Mouse (Mus musculus) layer of hippocampus, adult 8-10 months (tissue): Measurements from ENCODE around the gene Flt3l. TPM values are rescaled to one million over a fixed set of nuclear protein-coding genes. Genes with fewer than 3 reads are reported as not detected.
"Not testable (repeated sequence)": the region's sequence is repeated elsewhere in the genome, so short reads cannot be mapped to it uniquely, and the experiment has no call there.

ENCODE experiments used
- DNase-seq, 2 experiments: peaks; one replicate each; pipeline ENCODE4 v3.0.0; 2022; ENCODE audit warnings: low spot score in 2 of 2
- total RNA-seq, 4 experiments: library from RNA; stranded (reverse); gene quantifications; 2 replicates each; pipeline ENCODE4 v1.2.4; 2022

Gene Flt3l
- total RNA-seq, 4 experiments from 2014 or later: 10.0 to 12.0 (median 10.4) TPM

DNA sequence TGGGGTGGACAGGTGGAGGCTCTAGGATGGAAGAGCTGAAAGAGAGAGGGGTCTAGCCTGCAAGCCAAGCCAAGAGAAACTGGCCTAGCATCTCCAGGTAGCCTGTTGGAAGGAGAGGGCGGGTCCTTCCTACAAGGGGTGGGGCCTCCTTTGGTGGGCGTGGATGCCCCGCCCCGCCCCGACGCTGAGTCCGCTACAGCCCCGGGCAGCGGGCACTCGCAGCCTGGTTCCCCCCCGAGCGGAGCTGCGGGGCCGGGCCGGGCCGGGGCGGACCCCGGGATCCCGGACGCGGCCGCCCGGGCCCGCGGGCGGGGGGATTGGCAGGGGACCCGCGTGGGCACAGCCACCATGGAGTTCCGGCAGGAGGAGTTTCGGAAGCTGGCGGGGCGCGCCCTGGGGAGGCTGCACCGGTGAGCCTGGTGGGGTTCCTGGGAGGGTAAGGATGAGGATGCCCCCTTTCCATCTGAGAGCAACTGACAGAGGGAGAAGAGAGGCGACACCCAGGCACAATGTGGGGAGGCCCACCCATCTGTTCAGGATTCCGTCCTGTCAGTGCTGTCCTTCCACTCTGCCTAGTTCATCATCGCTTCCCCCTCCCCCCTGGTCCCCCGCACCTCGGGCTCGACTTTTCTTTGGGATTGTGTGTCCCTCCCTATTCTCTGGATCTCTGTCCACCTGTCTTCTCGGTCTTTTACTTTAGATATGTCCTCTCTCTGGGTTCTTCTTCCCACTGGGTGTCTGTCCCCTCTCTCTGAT lies 27.7 kb upstream of the Flt3l start, which contains the start of gene Slc17a7:
TSS of gene Slc17a7 (plus strand) at position 215 of the 756 bp plus-strand sequence.
- no peak for DNase-seq

DNA sequence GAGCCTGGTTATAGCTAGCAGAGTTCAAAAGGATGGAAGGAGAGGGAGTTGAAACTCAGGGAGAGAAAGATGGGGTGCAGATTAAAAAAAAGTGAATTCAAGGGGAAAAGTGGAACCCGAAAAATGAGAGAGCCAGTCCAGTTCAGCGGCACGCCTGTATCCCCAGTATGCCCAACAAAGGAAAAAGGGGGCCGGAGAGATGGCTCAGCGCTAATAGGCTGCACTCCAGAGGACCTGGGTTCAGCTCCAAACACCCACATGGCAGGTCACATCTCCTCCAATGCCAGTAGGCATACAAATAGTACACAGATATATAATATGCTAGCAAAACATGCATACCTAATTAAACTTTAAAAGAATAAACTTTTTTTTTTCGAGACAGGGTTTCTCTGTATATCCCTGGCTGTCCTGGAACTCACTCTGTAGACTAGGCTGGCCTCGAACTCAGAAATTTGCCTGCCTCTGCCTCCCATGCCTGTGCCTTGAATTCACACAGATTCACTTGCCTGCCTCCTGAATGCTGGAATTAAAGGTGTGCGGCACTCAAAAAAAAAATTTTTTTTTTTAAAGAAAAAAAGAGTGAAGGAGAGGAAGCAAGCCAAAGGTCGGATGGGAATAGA lies 26.9 kb upstream of the Flt3l start:
- DNase-seq: no peak

DNA sequence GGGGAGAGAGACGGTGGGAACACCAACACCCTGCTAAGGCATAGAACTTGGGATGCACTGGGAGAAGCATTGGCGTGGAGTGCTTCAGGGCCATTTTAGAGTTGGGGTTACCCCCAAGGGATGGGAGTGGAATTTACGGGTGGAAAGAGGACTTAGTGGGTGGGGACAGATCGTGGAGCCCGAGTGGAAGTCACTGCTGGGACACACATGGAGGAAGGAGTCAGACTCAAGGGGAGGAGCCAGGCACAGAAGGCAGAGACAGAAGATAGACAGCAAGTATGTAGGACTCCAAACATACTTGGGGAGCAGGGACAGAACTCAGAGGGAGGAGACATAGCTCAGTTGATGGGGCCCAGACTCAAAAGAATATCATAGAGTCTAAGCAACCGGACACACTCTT lies 26.3 kb upstream of the Flt3l start:
- no peak for DNase-seq

DNA sequence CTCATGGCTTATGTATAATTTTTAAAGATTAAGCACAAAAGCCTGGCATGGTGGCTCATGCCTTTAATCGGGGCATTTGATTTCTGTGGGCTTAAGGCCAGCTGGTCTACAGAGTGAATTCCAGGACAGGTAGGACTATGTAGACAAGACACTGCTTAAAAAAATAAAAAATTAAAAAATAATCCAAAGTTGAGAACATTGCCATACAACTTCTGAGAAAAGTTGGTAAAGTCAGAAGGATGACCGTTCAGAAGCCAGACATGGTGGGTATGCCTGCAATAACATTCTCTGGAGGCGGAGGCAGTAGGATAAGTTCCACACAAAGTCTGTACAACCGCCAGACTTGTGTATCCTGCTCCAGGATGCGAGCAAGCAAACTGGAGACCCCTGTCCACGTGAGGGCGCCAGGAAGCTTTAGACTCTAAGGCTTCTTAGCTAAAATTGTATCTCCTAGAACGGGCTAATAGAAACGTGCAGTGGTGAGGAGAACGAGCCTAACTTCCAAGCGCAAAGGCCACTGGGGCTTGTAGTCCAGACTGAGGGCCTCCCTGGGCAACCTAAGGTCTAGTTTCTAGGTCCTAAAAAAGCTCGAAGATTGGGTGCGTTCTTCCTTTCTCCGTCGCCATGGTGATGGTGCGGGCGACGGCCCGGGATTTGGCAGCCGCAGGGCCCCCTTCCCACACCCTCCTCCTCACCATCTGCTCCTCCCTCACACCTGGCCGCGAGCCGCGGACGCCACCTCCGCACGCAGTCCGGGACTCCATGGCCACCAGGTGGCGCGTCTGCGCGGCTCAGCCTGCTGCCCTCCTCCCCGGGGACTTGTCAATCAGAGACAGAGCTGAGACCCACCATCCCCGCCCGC lies 25.6 kb upstream of the Flt3l start:
- DNase-seq: peak; percentile 91 to 94

DNA sequence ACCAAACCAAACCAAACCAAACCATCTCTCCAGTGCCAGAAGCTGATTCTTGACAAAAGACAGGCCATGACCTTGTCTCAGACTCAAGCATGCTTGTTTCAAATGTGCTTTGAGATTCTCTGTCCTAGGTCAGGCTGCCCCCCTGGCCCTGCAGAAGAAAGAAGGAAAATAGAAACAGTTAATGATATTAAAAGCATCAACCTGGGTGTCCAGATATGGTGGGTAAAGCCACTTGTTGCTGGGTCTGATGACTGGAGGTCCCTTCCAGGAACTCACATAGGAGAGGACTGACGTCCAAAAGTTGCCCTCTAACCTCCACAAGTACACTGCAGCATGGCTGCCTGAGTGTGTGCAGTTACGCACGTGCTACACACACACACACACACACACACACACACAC lies 24.6 kb upstream of the Flt3l start:
- DNase-seq: no peak

DNA sequence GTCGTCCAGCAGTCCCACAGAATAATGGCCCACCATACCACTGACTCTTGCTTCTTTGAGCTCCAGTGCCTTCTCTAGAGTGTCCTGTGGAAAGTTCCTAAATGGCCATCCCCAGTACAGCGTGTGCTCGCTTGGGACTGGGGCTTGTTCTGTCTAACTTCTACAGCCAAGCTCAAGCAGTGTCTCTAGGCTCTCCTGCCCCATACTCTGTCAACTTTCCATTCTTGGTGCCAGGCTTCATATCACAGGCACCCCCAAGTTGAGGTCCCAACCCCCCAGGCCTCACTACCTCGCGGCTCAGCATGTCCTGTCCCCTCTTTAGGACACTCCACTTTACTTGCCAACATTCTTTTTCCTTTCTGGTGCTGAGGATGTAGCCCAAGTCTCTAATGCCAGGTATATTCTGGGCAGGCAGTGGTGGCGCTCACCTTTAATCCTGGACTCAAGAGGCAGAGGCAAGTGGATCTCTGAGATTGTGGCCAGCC lies 24.1 kb upstream of the Flt3l start:
- DNase-seq: no peak

DNA sequence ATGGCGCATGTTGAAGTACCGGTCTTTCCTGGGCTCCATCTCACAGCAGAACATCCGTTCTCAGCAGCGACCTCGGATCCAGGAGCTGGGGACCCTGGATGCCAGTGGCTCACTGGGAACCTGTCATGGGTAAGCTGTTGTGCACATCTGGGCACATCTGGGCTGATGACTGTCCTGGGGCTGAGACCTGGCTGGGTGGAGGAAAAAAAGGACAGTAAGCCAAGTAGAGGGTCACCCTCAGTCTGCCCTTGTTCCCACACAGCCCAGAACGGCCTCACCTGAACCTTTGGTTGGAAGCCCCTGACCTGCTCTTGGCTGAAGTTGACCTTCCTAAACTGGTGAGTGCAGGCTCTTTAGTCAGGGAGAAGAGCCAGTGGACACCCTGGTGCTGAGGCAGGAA lies 22.8 kb upstream of the Flt3l start:
- no peak for DNase-seq

DNA sequence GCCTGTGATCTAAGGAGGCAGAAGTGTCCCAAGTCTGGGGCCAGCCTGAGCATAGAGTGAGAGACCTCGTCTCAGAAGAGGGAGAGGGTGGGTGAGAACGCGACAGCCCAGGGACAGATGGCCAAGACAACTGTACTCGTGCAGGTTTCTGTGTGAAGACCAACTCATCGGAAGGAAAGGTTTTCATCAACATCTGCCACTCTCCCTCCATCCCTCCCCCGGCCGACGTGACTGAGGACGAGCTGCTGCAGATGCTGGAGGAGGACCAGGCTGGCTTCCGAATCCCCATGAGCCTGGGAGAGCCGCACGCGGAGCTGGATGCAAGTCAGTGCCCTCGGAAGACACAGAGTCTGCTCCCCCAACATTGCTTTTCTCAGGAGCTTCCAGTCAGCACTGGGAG lies 21.2 kb upstream of the Flt3l start:
- DNase-seq: no peak

DNA sequence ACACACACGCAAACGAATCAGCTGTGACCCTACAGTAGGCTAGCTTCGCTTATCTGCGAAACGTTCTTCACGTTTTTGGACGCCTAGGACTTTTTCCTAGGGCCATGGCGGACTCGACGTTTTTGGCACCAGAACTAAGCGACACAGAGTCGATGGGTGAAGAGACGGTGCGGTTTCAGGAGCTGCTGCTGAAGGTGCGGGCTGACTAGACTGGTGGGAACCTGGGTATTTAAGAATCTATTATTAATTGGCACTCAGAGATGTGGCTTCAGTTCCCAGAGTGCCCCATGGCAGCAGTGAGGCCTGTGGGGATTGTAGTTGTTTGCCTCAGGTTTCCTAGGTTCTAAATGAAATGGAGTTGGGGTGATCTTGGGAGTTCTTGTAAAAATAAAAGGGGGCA lies 20.0 kb upstream of the Flt3l start:
- DNase-seq: no peak

DNA sequence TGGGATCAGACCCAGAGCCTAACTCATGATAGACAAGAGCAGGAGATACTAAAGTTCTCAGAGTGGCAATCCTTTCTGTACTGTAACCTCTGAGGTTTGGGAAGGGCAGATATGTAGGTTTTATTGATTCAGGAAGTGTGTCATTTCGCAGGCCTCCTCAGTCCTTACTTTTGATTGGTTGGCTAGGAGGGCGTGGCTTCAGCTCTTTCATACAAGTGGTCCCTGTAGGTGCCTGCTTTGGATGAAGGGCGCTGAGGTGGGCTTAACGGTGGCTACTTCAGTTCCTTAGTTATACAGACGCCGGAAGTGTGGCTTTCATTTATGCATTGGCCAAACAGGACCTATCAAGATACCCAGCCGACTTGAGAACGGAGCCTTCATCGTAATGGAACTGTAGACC lies 19.4 kb upstream of the Flt3l start:
- DNase-seq: no peak

DNA sequence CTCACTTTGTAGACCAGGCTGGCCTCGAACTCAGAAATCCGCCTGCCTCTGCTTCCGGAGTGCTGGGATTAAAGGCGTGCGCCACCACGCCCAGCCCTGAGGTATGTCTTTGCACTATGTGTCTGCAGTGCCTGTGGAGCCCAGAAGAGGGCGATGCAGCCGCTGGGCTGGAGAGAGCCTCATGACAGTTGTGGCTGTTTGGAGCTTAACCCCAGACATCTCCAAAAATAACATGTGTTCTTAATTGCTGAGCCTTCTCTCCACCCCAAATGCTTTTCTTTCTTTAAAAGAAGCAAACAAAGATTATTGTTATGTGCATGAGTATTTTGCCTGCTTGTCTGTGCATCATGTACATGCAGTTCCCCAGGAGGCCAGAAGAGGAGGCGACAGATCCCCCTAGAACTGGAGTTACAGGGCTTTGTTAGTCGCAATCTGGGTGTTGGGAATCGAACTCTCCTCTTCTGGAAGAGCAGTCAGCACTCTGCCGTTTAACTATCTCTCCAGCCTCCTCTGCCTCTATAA lies 18.8 kb upstream of the Flt3l start:
- DNase-seq: no peak

DNA sequence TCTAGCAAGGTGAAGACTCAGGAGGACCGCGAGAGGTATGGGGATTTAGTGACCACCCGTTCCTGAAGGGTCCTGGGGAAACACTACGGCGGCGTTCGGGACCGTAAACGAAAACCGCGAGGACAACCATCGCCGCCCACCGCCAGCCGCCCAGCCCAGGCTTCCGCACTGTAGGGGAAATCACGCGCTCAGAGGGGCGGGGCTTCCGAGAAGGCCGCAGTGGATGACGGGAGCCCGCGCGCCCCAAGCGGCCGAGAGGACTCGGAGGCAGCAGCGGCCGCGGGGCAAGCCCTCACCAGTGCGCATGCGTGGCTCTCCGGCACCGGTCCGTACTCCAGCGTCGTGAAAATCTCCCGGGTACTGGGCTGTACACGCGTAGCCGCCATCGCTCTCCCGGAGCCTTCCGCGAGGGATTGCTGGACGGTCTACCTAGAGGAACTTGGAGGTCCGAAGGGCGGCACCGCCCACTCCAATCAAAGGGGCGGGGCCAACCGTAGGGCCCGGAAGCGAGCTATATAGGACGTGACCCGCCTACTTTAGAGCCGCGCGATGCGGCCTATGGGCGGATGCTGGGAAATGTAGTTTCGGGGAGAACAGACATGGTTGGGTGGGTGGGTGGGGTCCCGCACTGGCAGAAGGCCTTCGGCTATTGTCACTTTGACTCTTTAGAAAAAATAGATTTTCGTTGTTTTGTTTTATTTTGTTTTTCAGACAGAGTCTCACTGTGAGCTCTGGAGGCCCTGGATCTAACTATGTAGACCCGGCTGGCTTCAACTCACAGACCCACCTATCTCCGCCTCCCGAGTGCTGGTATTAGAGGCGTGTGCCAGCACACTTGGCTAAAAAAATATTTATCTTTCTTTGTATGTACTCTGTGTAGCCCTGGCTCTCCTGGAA lies 18.1 kb upstream of the Flt3l start, which contains the start of the genes Pih1d1 and Aldh16a1:
TSS of gene Pih1d1 (plus strand) at position 208 of the 897 bp plus-strand sequence.
TSS of gene Aldh16a1 (minus strand) at position 489 of the 897 bp plus-strand sequence.
- peak; percentile 93 to 98 for DNase-seq

DNA sequence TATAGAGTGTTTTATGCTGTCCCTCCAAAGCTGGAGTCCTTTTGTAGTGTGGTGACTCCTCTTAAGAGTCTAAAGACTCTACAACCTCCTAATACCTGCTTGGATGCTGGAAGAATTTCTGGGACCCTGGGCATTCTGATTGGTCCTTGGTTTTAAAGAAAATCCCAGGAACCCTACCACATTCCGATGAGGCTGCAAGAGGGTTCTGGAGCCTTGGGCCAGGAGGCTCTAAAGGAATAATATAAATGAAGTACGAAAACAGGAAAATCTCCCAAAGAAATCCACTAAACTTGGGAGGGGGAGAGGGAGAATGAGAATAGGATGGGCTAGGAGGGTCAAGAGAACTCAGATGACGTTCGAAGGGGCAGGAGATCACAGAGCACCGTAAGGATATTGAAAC lies 17.4 kb upstream of the Flt3l start:
- no peak for DNase-seq

DNA sequence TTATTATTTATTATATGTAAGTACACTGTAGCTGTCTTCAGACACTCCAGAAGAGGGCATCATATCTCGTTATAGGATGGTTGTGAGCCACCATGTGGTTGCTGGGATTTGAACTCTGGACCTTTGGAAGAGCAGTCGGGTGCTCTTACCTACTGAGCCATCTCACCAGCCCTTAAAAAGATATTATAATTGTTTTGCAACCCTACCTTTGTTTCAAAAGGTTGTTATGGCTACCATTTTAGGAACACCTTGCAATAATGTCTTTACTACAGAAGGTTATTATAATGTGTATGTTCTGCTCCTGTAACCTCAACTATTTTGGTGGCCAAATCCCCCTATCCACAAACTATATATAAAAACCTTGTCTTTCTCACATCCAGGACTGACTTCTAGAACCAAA lies 16.8 kb upstream of the Flt3l start:
- not testable (repeated sequence) for DNase-seq

DNA sequence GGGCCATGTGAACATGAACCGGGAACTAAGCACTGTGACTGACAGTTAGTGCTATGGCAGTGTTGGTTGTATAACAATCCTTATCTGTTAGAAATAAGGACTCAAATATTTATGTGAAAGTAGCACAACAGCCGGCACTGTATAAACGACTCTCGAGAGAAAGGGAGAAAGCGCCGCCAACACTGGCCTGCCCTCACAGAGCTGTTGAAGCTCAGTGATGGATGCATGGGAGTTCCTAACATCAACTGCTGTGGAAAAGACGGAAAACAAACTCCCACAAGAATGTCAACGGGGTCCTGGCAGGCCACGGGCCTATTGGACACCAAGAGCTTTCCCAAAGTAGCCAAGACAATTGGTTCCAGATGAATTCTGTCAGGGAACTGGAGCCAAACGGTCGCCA lies 15.1 kb upstream of the Flt3l start:
- DNase-seq: no peak

DNA sequence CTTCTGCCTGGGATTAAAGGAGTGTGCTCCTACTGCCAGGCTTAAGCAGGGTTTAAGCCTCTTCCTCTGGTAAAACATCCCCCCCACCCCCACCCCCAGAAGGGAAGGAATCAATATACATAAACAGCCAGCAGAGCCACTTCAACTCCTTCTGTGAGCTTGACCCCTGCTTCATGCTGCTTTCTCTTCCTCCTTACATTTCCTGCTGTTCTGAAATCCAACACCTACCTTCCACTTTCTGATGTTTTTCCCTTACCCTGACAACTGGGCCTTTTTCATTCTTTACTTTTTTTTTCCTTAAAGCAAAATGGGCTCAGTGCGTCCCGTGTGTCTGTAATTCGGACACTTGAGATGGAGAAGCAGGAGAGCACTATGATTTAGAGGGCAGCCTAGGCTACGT lies 14.1 kb upstream of the Flt3l start:
- no peak for DNase-seq

DNA sequence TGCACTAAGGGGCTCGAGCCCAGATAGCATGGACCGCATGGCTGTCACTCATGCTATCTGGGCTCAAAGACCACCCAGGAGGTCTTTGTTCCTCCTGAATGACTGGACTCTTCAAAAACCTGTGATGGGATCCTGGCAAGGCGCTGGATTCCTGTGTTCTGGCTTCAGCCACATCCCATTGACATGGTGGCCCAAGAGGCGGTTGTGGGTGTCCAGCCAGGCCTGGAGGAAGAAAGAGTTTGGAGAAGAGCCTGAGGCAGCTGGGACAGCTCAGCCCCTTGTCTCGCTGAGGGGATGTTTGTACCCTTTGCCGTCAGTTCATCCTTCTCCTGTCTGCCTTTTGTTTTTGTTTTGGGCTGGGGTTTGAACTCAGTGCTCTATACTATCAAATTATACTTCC lies 13.3 kb upstream of the Flt3l start:
- DNase-seq: no peak

DNA sequence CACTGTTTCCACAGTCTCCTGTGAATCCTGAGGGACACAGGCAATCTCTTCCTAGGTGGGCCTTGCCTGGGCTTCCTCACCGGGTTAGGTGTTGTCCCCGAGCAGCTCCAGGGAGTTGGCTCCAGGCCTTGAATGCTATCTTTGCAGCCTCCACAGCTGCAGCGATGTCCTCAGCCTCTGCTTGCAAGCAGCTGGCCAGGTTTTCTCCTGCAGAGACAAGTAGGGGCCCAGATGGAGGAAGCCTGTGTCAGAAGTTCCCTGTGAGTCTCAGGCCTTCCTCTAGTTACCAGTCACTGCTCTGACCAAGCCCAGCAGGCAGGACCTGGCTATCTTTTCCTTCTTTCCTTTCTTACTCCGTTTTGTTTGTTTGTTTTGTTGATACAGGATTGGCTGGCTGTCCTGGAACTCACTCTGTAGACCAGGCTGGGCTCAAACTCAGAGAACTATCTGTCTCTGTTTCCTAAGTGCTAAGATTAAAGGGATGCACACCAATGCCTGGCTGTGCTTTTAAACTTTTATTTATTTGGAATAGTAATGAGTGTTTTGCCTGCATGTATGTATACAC lies 12.4 kb upstream of the Flt3l start:
- DNase-seq: no peak

DNA sequence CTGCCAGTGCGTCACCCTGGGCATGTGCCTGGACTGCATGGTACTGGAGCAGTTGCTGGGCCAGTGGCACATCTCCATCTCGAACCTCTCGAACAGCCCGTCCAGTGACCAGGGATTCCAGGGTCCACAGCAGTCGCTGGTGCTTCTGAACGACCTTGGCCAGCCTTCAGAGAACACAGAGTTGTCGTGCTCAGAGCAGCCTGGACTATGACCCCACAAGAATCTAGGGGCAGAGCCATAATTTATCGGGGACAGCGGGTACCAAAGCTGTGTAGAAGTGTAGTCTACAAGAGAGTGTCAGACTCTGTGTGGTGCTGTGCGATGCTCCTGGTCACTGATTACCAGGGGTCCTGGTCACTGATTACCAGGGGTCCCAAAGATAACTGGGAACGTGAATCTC lies 11.7 kb upstream of the Flt3l start:
- DNase-seq: no peak

DNA sequence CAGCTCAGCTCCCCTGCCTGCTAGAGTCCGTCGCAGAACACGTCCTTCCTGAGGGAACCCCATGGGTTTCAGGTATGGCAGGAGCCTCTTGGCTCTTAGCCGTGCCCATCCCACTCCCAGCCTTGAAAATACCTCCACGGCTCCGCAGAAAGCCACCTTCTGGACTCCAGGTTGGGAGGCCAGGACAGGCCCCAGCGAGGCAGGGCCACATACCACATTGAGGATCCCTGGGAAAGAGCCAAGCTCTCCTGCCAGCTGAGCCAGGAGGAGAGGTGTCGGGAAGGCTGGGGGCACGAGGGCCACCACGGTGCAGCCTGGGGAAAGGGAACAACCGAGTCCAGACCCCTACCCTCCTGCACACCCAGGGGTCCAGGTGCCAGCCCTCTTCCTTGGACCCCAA lies 11.0 kb upstream of the Flt3l start:
- DNase-seq: no peak
